Mouse (Mus musculus) hindbrain, embryonic 10.5 days (tissue): ENCODE data around the gene Snd1. TPM values are rescaled to one million over a fixed set of nuclear protein-coding genes. Genes with fewer than 3 reads are reported as not detected.
"Not testable (repeated sequence)": the region's sequence is repeated elsewhere in the genome, so short reads cannot be mapped to it uniquely, and the experiment has no call there.

Experiments used
- DNase-seq: peaks from one replicate; pipeline ENCODE4 v3.0.0-alpha.2; 2017; ENCODE audit warnings: low spot score
- H3K27ac ChIP-seq: fragments of 300-500 bp; sonication (generic); 2 replicates; pipeline ENCODE4 v1.5.1; 2016; ENCODE audit warnings: mild to moderate bottlenecking, moderate library complexity
- H3K27me3 ChIP-seq: fragments of 300-500 bp; sonication (generic); 2 replicates; pipeline ENCODE4 v1.6.1; 2016; ENCODE audit warnings: mild to moderate bottlenecking; ENCODE audit not compliant: poor library complexity, insufficient read depth, severe bottlenecking
- H3K36me3 ChIP-seq: fragments of 300-500 bp; sonication (generic); 2 replicates; pipeline ENCODE4 v1.6.1; 2016; ENCODE audit warnings: mild to moderate bottlenecking, moderate library complexity
- H3K4me1 ChIP-seq: fragments of 300-500 bp; sonication (generic); replicated peaks from 2 replicates; pipeline ENCODE4 v1.6.1; 2016; ENCODE audit warnings: mild to moderate bottlenecking
- H3K4me3 ChIP-seq: fragments of 300-500 bp; sonication (generic); 2 replicates; pipeline ENCODE4 v1.5.1; 2016; ENCODE audit warnings: mild to moderate bottlenecking, moderate library complexity
- H3K9me3 ChIP-seq: fragments of 300-500 bp; sonication (generic); 2 replicates; pipeline ENCODE4 v1.6.1; 2016; ENCODE audit warnings: mild to moderate bottlenecking, moderate library complexity
- WGBS: fragments of 180-500 bp; shearing (Covaris S2); methylation state at CpG from one replicate; pipeline ENCODE4 v1.1.7; 2016; 5-methylcytosine and 5-hydroxymethylcytosine counted together
- polyA plus RNA-seq: library from polyadenylated mRNA; unstranded; fragments of >200 nt; fragmentation: Nextera tagmentation; extraction: Ambion mirVana; gene quantifications from 2 replicates; pipeline ENCODE4 v1.2.1, GENCODE M21; 2016

Gene Snd1
- polyA plus RNA-seq, 1 experiment from 2014 or later, result 117 TPM

DNA sequence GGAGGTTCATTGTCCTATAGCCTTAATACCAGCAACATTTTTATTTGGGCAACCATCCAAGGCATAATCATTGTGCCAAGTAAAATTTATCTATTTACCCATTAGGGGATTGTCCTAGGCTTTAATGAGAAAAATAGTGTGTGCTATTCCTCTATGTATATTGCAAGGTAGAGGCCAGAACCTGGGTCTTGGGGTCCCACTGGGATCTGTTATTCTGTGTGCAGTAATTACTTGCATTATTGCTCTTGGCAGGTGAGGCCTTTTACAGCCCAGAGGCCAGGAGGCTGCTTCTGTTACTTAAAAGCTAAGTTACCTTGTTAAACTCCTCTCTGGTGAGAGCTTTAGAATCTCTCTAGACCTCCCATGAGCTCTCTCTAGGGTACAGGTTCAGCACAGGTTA lies 16.3 kb downstream of the Snd1 start:
- H3K27ac ChIP-seq, result no peak overlapping the region
- H3K4me1 ChIP-seq, result no peaks in the 10 kb centered on the region
- H3K9me3 ChIP-seq, result no peaks in the 10 kb centered on the region
- no peak for DNase-seq
- H3K36me3 ChIP-seq, result peaks cover 60% of the 10 kb centered on the region
- H3K4me3 ChIP-seq, result no peak overlapping the region
- no peaks in the 10 kb centered on the region for H3K27me3 ChIP-seq

DNA sequence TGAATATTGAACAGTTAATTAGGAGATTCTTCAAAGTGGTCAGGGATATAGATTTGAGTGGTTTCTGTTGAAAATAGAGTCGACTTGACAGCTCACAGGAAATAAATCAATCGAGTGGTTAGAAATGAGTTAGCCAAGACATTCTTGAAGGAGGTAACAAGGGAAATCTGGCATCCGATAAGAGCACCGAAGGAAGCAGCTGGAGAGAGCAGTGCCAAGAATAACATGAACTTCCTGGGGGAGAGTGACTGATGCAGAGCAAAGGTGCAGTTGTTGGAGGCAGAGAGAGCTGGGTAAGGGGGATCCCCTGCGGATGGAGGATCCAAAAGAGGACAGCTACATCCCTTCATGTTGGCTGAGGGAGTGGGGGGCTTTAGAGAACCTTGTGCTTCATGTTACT lies 22.9 kb downstream of the Snd1 start:
- Histone ChIP-seq H3K4me1 (no peaks in the 10 kb centered on the region), H3K36me3 (peaks cover 21% of the 10 kb centered on the region), H3K9me3 (no peaks in the 10 kb centered on the region), H3K27ac (no peak overlapping the region), H3K4me3 (no peak overlapping the region), H3K27me3 (no peaks in the 10 kb centered on the region)
- 82% methylated on average over 5 of the region's 5 CpGs for WGBS
- DNase-seq, result no peak

DNA sequence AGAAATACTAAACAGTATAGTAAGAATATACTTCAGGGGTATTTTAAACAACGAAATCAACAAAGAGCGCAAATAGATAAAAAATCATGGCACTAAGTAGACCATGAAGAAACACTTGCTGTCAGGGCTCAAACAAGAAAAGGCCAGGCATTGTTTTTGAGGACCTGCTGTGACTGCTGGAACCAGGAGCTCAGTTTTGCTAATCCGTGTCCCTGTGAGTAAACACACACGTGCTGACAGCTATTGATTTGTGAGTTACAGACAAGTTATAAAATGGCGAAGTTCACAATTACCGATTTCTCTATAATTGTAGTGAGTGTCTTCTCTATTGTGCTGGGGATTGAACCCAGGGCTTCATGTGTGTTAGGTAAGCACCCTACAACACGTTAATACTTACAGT lies 27.6 kb downstream of the Snd1 start:
- Histone ChIP-seq H3K27me3 (no peaks in the 10 kb centered on the region), H3K4me1 (no peaks in the 10 kb centered on the region), H3K4me3 (no peak overlapping the region), H3K36me3 (peaks cover 11% of the 10 kb centered on the region; the same call in 1 of the 2 replicates), H3K9me3 (no peaks in the 10 kb centered on the region), H3K27ac (no peak overlapping the region)
- DNase-seq, result no peak
- WGBS, result 94% methylated on average over 7 of the region's 7 CpGs

DNA sequence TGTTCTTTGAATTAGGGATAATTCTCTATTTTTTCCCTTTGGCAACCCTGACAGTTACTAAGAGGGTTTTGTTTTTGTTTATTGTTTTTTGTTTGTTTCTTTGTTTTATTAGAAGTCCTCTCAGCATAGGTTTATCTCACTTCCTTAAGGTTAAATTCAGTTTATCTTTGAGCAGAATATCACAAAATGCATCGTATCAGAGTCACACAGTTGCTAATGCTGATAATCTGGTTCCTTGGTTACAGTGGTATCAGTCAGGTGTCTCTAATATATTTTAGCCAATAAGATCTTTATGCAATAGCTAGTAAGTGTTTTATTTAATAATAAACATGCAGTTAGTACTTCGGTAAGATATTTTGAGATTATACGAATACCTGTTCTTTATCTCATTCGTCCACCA lies 28.2 kb downstream of the Snd1 start:
- WGBS, result 91% methylated on average over 4 of the region's 4 CpGs
- Histone ChIP-seq H3K4me1 (no peaks in the 10 kb centered on the region), H3K27ac (no peak overlapping the region), H3K36me3 (peaks cover 8% of the 10 kb centered on the region; the same call in 1 of the 2 replicates), H3K4me3 (no peak overlapping the region), H3K9me3 (no peaks in the 10 kb centered on the region), H3K27me3 (no peaks in the 10 kb centered on the region)
- no peak for DNase-seq

DNA sequence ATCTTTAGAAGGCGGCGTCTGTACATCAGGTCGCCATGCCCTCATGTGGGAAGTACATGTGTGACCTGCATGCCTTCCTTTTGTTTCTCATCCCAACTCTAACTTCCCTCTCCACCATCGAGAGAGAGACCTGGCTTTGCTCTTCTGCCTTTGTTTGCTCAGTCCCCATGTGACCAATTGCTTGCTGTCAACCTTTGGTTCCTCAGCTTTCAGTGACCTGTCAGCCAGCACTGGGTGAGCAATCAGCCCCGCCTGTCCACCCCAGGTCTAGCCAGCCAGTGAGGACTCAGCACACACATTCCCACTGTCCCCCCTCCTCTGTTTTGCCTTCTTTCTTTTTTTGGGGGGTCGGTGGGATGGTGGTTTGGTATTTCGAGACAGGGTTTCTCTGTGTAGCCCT lies 29.7 kb downstream of the Snd1 start:
- WGBS, result 87% methylated on average over 7 of the region's 7 CpGs
- Histone ChIP-seq H3K9me3 (no peaks in the 10 kb centered on the region), H3K36me3 (peaks cover 6% of the 10 kb centered on the region; the same call in 1 of the 2 replicates), H3K4me3 (no peak overlapping the region), H3K27ac (no peak overlapping the region), H3K27me3 (no peaks in the 10 kb centered on the region), H3K4me1 (no peaks in the 10 kb centered on the region)
- DNase-seq, result no peak

DNA sequence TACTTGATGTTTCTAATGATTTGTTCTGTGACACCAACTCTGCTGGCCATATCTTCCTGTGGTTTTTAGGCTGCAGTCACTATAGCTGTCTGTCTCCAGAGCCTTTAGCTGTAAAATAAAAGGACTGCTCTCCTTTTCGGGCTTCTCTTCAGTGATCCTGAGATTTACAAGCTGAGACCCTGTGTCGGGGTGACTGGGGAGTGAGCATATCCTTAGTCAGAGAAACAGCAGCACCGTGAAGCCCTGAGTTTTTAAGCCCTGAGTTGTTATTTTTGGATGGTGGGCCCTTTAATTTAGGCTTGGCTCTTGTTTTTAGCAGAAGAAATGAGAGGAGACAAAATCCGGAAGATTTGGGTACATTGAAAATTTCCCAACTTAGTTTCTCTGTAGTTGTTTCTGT lies 32.8 kb downstream of the Snd1 start:
- DNase-seq, result no peak
- no peak overlapping the region for H3K27ac ChIP-seq
- H3K4me3 ChIP-seq, result no peak overlapping the region
- peaks cover 12% of the 10 kb centered on the region for H3K36me3 ChIP-seq
- H3K9me3 ChIP-seq, result no peaks in the 10 kb centered on the region
- 87% methylated on average over 4 of the region's 4 CpGs for WGBS
- no peaks in the 10 kb centered on the region for H3K4me1 ChIP-seq
- no peaks in the 10 kb centered on the region for H3K27me3 ChIP-seq

DNA sequence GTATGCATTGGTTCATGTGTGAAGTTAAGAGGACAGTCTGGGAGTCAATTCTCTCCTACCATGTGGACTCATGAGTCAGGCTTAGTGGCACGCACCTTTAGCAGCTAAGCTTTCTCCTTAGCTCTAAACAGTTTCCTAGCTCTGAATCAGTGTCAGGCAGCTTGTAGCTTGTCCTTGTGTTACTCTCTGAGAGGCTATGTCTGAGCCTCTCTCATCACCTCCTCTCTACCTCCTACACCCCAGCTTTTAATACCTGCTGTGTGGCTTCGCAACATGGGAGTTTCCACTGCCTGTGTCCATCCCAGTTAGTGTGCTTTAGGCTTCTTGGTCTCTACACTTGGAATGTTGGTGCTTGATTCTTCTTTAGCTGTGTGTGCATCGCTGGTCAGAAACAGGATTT lies 39.3 kb downstream of the Snd1 start:
- no peaks in the 10 kb centered on the region for H3K27me3 ChIP-seq
- no peak overlapping the region for H3K4me3 ChIP-seq
- peaks cover 45% of the 10 kb centered on the region for H3K36me3 ChIP-seq
- no peaks in the 10 kb centered on the region for H3K4me1 ChIP-seq
- WGBS, result 93% methylated on average over 3 of the region's 3 CpGs
- no peaks in the 10 kb centered on the region for H3K9me3 ChIP-seq
- H3K27ac ChIP-seq, result no peak overlapping the region
- DNase-seq, result no peak

DNA sequence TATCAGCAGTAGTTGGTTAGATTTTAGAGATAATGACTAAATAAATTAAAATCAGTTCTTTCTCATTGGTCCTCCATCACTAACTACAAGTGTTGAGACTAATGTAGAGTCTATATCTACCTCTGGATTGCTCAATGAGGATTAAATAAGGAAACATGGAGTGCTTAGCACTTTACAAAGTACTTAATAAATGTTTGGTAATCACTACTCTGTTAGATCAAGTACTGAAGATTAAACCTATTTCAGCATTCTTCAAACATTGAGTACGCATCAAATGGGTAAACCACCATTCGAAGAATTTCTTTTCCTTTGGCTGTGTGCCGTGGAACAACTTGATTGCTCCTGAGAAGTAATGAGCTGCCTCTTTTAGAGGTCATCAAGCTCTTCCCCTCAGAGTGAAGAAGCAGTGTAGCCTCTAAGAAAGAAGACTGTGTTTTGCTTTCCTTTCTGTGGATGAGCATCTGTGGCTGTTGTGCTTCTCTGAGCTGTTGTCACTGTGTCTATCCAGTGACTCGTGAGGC lies 40.0 kb downstream of the Snd1 start:
- peaks cover 51% of the 10 kb centered on the region for H3K36me3 ChIP-seq
- no peak for DNase-seq
- H3K27ac ChIP-seq, result no peak overlapping the region
- 96% methylated on average over 4 of the region's 4 CpGs for WGBS
- no peaks in the 10 kb centered on the region for H3K27me3 ChIP-seq
- H3K9me3 ChIP-seq, result no peaks in the 10 kb centered on the region
- no peaks in the 10 kb centered on the region for H3K4me1 ChIP-seq
- H3K4me3 ChIP-seq, result no peak overlapping the region

DNA sequence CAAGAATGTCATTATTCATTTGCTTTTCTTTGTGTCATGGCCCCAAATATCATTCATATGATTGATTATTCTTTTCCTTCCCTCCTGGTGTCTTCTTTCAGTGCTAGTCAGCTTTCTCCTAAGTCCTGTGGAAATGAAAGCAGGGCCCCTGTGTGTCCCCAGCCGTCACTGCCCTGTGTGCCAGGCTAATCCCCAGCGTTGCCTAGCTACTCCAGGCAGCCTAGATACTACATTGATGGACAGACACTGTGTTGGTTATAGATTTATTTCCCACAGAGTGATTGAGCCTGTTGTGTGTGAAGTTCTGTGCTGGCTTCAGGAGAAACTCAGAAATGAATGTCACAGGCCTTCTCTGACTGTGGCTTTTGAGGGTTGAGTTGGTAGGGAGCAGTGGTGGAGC lies 41.7 kb downstream of the Snd1 start:
- DNase-seq, result no peak
- H3K27ac ChIP-seq, result no peak overlapping the region
- H3K36me3 ChIP-seq, result peaks cover 65% of the 10 kb centered on the region
- H3K4me3 ChIP-seq, result no peak overlapping the region
- no peaks in the 10 kb centered on the region for H3K9me3 ChIP-seq
- no peaks in the 10 kb centered on the region for H3K27me3 ChIP-seq
- 74% methylated on average over 2 of the region's 2 CpGs for WGBS
- H3K4me1 ChIP-seq, result no peaks in the 10 kb centered on the region

DNA sequence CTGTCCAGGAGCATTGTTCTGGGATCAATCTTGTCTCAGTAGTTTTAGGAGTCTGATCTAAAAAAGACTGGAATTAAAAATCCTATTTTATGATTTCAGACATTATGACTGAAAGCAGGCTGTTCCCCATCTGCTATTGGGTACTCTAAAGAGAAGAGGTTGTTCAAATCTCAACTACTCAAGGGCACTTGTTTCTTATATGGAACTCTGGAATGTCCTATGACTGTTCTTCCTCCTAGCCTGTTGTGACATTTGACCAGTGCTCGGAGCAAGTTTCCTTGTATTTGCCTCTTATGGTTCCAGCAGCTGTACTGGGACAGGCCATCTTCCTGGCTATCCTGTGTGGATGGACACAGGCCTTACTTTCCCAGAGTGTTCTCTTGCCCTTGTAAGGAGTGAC lies 42.1 kb downstream of the Snd1 start:
- no peak overlapping the region for H3K27ac ChIP-seq
- peaks cover 69% of the 10 kb centered on the region for H3K36me3 ChIP-seq
- 84% methylated on average over 1 of the region's 1 CpGs for WGBS

DNA sequence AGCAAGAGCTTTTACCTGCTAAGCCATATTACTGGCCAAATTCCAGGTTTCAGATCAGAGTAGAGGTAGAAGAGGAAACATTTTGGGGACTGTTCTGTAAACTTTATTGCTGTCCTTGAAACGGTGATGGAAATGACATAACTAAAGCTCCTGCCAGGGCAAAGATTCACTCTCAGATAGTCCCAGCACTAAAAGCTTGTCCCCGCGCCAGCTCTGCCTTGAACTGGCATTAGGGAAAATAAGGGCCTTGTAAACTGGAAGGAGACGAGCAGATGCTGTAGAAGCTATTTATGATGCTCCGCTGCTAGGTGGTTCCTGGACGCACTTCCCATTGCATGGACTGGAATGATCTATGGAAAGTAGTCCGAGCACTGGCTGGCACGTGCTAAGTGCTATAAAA lies 44.5 kb downstream of the Snd1 start:
- no peaks in the 10 kb centered on the region for H3K9me3 ChIP-seq
- peaks cover 73% of the 10 kb centered on the region for H3K36me3 ChIP-seq
- WGBS, result 95% methylated on average over 8 of the region's 8 CpGs
- no peaks in the 10 kb centered on the region for H3K4me1 ChIP-seq
- H3K4me3 ChIP-seq, result no peak overlapping the region
- H3K27me3 ChIP-seq, result no peaks in the 10 kb centered on the region
- no peak overlapping the region for H3K27ac ChIP-seq
- no peak for DNase-seq

More for the DNA sequence above, 42.1 kb downstream of the Snd1 start:
- Histone ChIP-seq H3K4me1 (no peaks in the 10 kb centered on the region), H3K4me3 (no peak overlapping the region), H3K27me3 (no peaks in the 10 kb centered on the region), H3K9me3 (no peaks in the 10 kb centered on the region)
- DNase-seq, result no peak

DNA sequence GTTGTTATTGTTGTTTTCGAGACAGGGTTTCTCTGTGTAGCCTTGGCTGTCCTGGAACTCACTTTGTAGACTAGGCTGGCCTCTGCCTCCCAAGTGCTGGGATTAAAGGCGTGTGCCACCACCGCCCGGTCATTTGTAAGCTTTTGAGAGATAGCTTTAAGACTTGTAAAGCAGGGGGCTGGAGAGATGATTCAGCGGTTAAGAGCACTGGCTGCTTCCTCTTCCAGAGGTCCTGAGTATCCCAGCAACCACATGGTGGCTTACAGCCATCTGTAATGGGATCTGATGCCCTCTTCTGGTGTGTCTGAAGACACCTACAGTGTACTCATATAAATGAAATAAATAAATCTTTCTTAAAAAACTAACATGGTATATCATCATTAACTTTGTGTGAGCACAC lies 45.8 kb downstream of the Snd1 start:
- WGBS, result 86% methylated on average over 5 of the region's 5 CpGs
- H3K27ac ChIP-seq, DNase-seq, H3K4me3 ChIP-seq, H3K4me1 ChIP-seq, H3K27me3 ChIP-seq, H3K9me3 ChIP-seq: not testable (repeated sequence)
- peaks cover 70% of the 10 kb centered on the region for H3K36me3 ChIP-seq

DNA sequence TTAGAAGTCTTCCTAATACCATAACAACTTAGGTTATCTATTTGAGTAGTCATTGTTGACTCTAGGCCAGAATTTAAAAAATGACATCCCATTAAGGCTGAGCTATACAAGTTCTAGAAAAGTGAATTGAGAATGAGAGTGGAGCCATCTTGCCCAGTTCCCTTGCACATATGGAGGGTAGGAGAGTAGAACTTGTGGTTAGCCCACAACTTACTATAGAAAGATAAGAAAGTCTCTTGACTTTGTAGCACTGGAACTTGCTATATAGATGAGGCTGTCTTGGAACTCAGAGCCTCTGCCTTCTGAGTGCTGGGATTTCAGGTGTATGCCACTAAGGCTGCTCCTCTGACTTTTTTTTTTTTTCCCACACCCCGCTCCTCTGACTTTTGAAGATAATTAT lies 46.5 kb downstream of the Snd1 start:
- peaks cover 72% of the 10 kb centered on the region for H3K36me3 ChIP-seq
- no peaks in the 10 kb centered on the region for H3K4me1 ChIP-seq
- DNase-seq, result no peak
- H3K9me3 ChIP-seq, result no peaks in the 10 kb centered on the region
- H3K27me3 ChIP-seq, result no peaks in the 10 kb centered on the region
- WGBS, result 89% methylated on average over 1 of the region's 1 CpGs
- H3K4me3 ChIP-seq, result no peak overlapping the region
- no peak overlapping the region for H3K27ac ChIP-seq

DNA sequence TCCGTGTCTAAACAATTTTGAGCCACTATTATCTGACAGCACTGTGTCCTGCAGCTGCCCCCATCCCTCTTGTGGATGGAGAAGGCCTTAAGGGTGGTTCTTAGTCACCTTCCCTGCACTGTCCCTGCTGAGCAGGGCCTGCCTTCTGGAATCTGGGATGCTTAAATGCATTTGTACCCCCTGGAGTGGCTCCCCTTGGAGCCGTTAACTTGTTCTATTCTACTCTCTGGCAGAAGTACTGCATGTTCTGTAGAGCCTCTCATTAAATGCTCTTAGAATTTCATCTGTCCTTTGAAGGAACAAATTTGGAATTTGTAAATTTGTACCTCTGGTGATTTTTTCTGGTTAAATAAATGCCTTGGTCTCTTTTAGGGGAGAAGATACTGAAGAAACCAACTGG lies 50.6 kb downstream of the Snd1 start:
- no peak for DNase-seq
- H3K4me1 ChIP-seq, result no peaks in the 10 kb centered on the region
- no peak overlapping the region for H3K27ac ChIP-seq
- H3K27me3 ChIP-seq, result no peaks in the 10 kb centered on the region
- 61% methylated on average over 2 of the region's 2 CpGs for WGBS
- no peaks in the 10 kb centered on the region for H3K9me3 ChIP-seq
- peaks cover 92% of the 10 kb centered on the region for H3K36me3 ChIP-seq
- no peak overlapping the region for H3K4me3 ChIP-seq
